Mouse (Mus musculus): ENCODE measurements around the gene Ivd.

- TF ChIP-seq EP300 (IDR thresholded peaks at IDR 0.05; ENCODE audit: low read depth): no peak
- no peak for TF ChIP-seq CTCF (IDR thresholded peaks at IDR 0.05; ENCODE audit: low read depth)
These were observed 554 bp downstream of the Ivd start for GRCm38 (mm10) chr2:118862340-118862675.

Measured in heart, postnatal 0 days (tissue).